Mouse (Mus musculus) gonadal fat pad, adult 2 months (tissue): ENCODE results near the gene Ngef. TPM values are rescaled to one million over a fixed set of nuclear protein-coding genes. Genes with fewer than 3 reads are reported as not detected.
A peak's percentile ranks its signal among the peaks of the same experiment; 100 is the strongest.

ENCODE experiments used
- DNase-seq: peaks from one replicate; pipeline ENCODE4 v3.0.0-alpha.2; 2012; ENCODE audit warnings: low read depth
- polyA plus RNA-seq: library from polyadenylated mRNA; depleted of rRNA; stranded (reverse); fragments of >200 nt; gene quantifications from 2 replicates; pipeline ENCODE4 v1.2.3, GENCODE M21; 2012

Ngef gene
- polyA plus RNA-seq, 1 experiment, result 6.4 TPM

DNA sequence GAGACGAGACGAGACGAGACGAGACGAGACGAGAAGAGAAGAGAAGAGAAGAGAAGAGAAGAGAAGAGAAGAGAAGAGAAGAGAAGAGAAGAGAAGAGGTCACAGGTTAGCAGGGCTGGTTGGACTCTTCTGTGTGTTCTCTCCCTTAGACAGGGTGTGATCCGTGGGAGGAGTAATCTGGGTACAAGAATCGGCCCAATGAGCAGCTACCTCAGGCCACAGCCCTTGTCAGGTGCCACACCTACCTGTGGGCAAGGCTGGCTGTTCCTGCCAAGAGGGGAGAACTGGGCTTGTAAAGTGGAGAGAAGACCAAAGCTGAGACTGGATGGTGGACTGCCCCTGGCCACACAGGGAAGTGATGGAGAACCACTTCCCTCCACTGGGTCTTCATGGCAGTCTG lies 7.9 kb downstream of the Ngef start:
- no peak for DNase-seq

DNA sequence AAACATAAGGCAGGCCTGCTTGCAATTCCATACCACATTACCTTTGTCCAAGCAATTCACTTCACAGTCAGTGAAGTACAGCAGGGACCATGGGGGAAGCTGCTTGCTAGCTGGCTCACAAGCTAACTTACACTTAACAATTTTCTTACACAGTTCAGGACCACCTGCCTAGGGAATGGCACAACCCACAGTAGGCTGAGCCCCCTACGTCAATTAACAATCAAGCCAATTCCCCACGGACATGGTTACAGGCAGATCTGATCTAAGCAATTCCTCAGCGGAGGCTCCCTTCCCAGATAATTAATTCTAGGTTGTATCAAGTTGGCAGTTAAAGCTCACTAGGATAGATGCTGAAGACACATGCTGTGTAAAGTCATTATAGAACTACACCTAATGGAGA lies 10.7 kb downstream of the Ngef start:
- DNase-seq, result no peak

- no peak for DNase-seq
These were observed 20.1 kb downstream of the Ngef start for GRCm38 (mm10) chr1:87553586-87553985.

- no peak for DNase-seq
These were observed 22.7 kb downstream of the Ngef start for GRCm38 (mm10) chr1:87551008-87551407.

- DNase-seq, result no peak
These were observed 32.1 kb downstream of the Ngef start for GRCm38 (mm10) chr1:87541614-87542013.

GRCm38 (mm10) chr1:87537008-87537407 lies 36.7 kb downstream of the Ngef start:
- no peak for DNase-seq

DNA sequence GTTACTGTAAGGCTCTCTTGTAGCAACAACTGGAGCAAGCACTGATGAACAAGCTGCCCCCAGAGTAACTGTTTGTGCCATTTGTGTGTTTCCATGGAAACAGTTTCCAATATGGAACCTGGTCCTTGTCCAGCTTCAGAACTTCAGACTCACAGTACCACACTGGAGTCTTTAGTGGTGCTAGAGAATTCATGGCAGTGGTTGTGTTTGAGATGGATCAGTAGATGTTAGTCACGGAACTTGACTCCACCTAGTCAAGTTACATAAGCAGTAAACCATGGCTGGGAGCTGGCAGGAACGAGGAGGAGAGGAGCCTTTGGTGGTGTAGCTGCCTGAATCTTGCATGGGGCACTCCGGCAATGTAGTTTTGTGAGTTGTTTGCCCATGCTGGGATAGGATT lies 39.6 kb downstream of the Ngef start:
- no peak for DNase-seq

DNA sequence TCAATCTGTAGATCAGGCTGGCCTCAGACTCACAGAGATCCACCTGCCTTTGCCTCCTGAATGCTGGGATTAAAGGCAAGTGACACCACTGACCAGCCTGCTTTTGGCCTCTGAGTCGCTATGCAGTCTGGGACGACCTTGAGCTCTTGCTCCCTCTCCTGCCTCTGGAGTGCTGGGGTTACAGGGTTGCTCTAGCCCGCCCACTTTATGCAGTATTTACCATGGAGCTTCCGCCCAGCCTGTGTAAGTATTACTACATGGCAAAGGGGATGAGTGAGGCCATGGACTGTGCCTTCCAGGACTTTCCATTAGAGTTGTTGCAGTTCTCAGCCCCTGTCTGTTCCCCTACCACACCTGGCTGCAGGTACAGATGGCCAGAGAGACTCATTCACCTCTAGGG lies 41.3 kb downstream of the Ngef start:
- DNase-seq, result no peak

DNA sequence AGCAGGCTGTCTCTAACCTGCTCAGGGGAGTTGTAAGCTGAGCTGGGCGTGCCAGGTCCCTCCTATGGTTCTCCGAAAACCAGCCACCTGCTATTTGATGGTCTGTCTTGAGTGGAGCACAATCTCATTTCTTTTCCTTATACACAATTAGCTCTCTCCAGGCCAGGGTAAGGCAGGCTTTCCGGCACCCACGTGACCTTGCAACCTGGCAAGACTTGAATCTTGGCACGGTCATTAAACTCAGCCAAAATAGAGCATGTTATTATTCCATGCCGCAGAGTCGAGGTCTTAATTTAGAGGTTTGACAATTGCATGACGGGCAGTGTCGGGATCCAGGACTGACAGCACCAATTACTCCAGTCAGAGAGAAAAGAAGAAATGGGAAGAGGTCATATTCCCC lies 46.5 kb downstream of the Ngef start:
- DNase-seq, result no peak

DNA sequence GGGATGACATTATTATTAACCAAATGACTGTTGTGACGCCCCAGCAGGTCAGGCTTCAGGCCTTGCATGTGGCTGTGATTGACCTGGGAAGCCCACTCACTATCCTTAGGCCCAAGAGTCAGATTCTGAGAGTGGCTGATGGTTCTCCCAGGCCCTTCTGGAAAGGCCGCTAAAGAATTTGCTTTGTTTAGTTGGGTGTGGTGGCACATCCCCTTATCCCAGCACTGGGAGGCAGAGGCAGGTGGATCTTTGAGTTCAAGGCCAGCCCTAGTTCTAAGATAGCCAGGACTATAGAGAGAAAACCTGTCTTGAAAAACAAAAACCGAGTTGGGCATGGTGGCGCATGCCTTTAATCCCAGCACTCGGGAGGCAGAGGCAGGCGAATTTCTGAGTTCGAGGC lies 48.6 kb downstream of the Ngef start:
- DNase-seq, result no peak

DNA sequence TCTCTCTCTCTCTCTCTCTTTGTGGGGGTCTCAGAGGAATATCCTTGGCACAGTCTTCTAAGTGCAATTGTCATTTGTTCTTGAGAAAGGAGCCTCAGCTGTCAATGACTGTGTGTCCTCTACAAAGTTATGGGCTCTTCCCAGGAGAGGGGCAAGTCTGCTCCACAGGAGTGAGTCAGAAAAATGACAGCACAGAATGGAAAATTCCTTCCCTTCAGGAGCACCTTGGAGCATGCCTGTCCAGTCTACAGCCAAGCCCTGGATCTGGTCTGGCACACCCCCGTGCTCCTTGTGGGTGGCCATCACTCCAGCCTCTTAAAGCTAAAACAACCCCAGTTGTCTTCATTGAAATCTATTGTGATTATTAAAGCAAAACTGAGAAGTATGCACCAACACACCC lies 52.1 kb downstream of the Ngef start:
- DNase-seq, result no peak

DNA sequence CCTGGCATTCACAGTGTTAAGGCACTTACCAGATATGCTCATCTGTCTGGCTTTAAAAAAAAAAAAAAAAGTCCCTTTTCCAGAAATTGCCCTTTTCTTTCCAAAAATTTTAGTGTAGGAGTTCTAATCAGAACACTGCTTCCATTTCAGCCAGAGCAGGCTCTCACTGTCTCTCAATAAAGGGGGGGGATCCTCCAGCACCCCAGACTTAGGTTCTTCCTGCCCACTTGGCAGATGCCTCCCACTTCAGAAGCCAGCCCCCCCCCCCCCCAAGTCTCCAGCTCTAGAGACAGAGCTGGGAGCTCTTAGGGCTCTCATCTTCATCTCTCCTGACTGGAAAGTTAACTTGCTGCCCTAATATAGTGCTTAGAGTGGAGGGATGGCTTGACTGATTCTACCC lies 53.2 kb downstream of the Ngef start:
- DNase-seq, result no peak

DNA sequence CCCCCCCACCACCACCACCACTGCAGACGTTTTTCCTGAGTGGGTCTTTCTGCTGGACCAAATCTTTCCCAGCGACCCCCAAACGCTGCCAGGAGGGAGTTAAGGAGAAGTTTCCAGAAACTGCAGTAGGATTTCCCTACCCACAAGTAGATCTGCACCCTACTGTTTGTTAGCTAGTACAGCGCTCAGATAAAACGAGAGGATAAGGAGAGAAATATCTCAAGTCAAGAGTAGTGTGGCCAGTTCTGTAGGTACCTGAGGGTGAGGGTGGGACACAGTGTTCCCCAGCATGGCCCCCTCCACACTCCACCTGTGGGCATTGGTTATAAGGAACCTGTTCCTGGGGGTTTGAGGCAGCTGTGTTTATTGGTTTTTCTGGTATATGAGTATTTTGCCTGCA lies 62.8 kb downstream of the Ngef start:
- no peak for DNase-seq

DNA sequence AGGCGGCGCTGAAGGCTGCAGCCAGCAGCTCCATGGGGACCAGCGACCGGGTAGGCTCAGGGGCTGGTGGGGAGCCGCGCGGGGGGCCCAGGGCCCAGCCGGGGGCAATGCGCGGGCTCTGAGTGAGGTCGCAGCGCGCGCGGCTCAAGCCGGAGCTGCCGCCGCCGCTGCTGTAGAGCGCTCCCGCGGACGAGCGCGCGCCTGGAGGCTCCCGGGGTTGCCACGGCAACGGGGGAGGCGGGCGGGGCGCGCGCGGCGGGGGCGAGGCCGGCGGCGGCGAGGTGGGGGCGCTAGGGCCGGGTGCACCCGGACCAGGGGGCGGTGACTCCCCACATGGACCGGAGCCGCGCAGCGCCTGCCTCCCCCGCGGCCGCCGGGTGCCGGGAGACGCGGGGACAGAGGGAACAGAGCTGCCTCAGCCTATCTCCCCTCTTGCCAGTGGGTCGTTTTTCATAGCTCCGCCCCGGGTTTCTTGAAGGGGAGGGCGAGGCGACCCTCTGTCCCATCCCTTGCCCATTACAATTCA lies 63.4 kb downstream of the Ngef start:
- DNase-seq, result no peak

DNA sequence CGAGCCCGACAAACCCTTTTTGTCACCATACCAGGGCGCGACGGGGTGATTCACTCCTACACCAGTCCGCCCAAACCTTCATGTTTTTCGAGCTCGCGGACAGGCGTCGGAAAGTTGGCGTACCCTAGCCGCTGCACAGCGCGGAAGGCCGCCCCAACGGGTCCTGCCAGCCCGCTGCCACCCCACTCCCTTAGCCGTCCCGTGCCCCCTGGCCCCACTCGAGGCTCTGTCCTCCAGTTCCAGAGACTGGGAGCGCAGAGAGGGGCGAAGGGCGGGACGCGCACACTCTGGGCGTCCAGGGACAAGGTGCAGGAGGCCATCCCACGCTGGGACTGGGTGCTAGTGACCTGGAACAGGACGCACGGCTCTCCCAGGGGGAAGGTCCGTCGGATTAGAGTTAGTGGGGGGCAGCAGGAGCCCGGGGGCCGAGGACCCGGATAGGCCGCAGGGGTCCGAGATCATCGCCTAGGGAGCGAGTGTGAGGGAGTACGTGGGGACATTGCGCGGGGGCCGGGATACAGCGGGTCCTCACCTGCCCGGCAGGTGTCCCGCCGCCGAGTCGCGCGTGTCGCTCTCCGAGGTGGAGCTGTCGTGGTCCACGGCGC lies 64.0 kb downstream of the Ngef start, which contains the start of gene Neu2:
TSS of gene Neu2 (plus strand) at position 329 of the 605 bp plus-strand sequence.
- no peak for DNase-seq

DNA sequence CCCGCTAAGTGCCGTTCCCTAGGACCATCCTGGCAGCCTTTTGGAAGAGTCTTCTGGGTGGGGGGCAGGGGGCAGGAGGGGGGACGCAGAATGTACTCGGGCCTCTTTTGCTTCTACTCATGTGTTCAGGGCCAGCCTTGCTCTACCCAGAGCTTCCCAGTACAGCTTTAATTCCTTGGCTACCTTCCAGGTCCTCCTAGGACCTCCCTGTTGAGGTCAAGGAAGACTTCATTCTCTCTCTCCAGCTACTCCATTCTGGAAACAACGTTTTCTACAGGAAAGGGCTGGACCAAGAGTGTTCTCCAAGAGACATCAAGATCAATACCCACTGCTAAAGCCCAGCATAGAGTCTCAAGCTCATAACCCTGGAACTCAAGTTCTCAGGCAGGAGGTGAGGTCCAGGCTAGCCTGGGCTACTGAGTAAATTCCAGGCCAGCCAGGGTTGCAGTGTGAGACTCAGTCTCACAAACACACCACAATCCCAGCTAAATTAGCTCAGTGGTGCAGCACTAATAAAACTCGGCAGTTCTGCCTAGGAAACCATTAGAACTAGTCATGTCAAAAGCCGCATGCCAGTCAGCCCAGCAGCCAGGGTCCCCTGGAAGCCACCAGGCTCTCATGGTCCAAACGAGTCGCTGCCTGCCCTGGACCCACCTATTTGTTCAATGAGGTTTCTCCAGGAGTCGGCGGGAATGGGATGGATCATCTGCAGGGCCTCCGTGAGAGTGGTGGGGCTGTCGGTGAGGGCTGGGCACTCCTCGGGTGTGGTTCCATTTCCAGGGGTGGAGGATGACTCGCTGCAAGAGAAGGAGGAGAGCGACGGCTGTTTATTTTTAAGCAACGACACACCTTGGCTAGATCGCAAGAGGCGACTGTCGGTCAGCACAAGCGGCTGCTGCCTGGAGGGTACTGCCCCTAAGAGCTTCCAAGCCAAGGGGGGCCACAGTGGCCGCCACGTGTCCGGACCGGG lies 64.8 kb downstream of the Ngef start:
- no peak for DNase-seq

DNA sequence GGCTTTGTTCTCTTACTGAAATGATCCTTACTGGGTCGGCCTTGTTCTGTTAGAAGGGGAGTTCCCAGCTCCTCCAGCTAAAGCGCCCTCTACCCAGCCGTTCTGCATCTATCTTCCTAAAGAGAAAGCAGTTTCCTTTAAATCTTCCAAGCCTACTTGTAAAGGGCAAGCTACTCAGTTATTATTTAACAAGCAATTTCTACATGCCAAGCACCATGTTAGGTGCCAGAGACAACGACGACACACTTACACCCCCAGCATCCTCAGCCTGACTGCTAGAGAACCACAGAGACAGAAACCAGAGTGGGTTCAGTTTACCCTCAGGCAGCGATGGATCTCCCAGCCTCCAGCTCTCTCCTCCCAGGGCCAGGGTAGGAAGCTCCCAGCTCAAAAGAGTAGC lies 65.8 kb downstream of the Ngef start:
- DNase-seq, result no peak

- DNase-seq, result no peak
These were observed 68.1 kb downstream of the Ngef start for GRCm38 (mm10) chr1:87505524-87505923.

GRCm38 (mm10) chr1:87493542-87493941 lies 80.1 kb downstream of the Ngef start:
- no peak for DNase-seq

DNA sequence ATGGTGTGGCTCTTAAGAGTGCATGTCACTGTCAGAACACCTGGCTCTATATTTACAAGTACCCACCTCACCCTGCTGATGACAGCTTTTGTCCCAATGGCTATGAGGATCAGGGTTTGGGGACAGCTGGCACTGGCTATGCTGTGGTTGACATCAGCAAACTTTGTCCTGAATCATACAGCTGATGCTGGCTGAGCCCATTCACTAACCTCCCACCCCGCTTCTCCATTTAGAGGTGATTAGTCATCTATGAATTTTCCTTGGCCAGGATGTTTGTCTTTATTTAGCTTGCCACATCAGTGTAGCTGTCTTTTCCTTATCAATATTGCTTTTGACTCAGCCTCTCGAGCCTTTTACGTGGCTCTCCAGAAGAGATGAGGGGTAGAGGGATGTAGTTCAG lies 81.4 kb downstream of the Ngef start:
- DNase-seq, result no peak

- peak; percentile 71 for DNase-seq
These were observed 87.3 kb downstream of the Ngef start for GRCm38 (mm10) chr1:87486386-87486785.

DNA sequence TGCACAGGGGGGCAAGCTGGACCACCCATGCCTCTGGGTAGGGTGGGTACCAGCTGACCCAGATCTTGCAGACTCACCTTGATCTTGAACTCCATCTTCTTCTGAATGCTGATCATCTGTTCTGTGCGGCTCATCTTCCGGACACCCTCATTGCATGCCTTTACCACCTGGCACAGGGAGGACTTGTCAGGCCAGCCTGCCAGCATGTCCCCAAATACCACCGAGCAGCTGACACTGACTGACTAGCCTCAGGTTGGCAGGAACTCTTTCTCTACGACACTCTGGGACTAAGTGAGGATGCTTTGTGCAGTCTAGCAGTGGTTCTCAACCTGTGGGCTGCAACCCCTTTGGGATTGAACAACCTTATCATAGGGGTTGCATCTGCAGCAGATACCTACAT lies 91.1 kb downstream of the Ngef start:
- no peak for DNase-seq
